Mouse (Mus musculus): Measurements from ENCODE around the gene Zfp287.
"Not testable (repeated sequence)": the region's sequence is repeated elsewhere in the genome, so short reads cannot be mapped to it uniquely, and the experiment has no call there.

Gene Zfp287

GRCm38 (mm10) chr11:62731311-62732021 is at the start of gene Zfp287:
Gene Zfp287 (minus strand): TSS chr11:62731905.
- in situ Hi-C loops (cut with MboI; ENCODE audit: unreplicated experiment in 2 of 2) = no loop called here

- in situ Hi-C loops (cut with MboI; ENCODE audit: unreplicated experiment in 2 of 2) = no loop called here
Observed at GRCm38 (mm10) chr11:62776510-62776909, 44.8 kb upstream of the Zfp287 start.

- in situ Hi-C loops (cut with MboI; ENCODE audit: unreplicated experiment in 2 of 2) = no loop called here
Observed at GRCm38 (mm10) chr11:62760755-62761457, 29.2 kb upstream of the Zfp287 start.

DNA sequence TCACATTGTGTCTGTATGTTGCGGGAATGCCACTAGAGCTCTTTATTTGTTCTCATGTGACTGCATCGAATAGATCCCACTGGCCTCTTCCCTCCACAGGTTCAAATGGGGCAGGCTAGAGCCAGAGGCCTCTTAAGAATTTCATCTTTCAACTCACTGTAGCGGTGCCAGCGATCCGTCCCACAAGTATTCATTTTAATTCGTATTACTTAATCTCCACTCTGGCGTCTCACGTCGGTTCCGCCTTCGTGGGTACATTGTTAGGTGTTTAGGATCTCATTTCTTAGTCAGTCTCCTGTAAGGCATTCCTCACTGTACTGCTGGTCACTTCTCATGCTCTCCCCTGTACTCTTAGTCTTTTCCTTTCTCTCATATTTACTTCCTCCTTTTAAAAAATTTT is 26.8 kb upstream of the Zfp287 start:
- in situ Hi-C loops (cut with MboI; ENCODE audit: unreplicated experiment in 2 of 2) = loop anchor here in 1 of 2 experiments (5.0 kb wide), 1 partner anchor 94 kb away; no protein-coding TSS in a partner anchor

DNA sequence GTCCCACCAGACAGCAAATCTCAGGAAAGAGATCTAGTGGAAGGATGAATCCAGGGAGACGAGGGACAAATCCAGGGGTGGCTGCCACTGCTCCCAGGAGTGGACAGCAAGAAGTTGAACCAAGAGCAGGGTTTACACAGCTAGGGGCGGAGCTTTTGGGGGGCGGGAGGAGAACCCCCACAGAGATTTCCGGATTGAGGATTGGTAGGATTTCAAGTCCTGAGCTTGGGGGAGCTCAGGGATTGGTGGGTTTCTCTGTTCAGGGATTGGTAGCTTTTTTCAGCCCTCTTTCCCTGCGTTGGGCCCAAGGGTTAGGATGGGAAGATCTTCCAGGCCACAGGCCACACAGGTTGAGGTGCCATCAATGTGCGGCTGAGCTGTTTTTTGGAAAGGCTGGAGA is 26.2 kb upstream of the Zfp287 start:
- in situ Hi-C loops (cut with MboI; ENCODE audit: unreplicated experiment in 2 of 2) = loop anchor here in 1 of 2 experiments (5.0 kb wide), 1 partner anchor 94 kb away; no protein-coding TSS in a partner anchor

DNA sequence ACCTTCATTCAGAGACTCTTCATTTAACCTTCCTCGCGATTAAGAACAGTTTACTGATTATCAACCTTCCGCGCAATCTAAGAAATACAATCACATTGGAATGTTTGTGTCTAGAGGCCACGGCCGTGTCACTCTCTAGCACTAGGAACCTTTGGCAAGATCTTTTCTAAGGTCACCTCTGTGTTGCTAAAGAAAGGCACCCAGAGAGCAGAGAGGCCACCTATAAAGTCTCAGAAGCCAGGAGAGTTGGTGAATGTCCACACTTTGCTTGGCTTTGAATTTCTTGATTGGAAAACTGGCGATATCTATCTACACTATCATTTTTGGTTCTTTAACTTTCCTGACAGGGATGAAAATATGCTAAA is 25.4 kb upstream of the Zfp287 start:
- in situ Hi-C loops (cut with MboI; ENCODE audit: unreplicated experiment in 2 of 2) = loop anchor here in 1 of 2 experiments (5.0 kb wide), 1 partner anchor 95 kb away; no protein-coding TSS in a partner anchor

- in situ Hi-C loops (cut with MboI; ENCODE audit: unreplicated experiment in 2 of 2) = loop anchor here in 1 of 2 experiments (5.0 kb wide), 1 partner anchor 96 kb away; no protein-coding TSS in a partner anchor
Observed at GRCm38 (mm10) chr11:62756456-62757142, 24.9 kb upstream of the Zfp287 start.

- in situ Hi-C loops (cut with MboI; ENCODE audit: unreplicated experiment in 2 of 2) = no loop called here
Observed at GRCm38 (mm10) chr11:62752780-62753179, 21.1 kb upstream of the Zfp287 start, which contains the start of gene Gm10428. Gene Gm10428 (plus strand): TSS chr11:62753100.

GRCm38 (mm10) chr11:62752191-62752590 is 20.5 kb upstream of the Zfp287 start:
- in situ Hi-C loops (cut with MboI; ENCODE audit: unreplicated experiment in 2 of 2) = no loop called here

- in situ Hi-C loops (cut with MboI; ENCODE audit: unreplicated experiment in 2 of 2) = not testable (repeated sequence)
Observed at GRCm38 (mm10) chr11:62749445-62749844, 17.7 kb upstream of the Zfp287 start.

DNA sequence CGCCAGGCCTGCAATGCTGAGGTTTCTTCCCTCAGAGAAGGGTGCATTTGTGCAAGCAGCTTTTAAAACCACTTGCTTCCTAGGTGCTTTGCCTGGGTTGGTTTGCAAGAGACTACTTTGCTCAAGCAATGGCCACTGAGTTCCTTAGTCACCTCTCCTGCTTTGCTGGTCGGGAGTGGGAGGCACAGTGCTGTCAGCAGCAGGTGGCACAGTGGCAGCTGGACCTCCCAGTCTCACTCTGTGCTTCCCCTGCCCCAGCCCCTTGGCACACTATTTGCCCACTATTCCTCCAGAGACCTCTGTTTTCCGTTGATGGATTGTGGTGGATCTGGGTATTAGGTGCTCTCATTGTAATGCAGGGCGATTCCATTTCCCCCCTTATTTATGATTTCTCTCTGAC is 16.4 kb upstream of the Zfp287 start:
- in situ Hi-C loops (cut with MboI; ENCODE audit: unreplicated experiment in 2 of 2) = no loop called here

DNA sequence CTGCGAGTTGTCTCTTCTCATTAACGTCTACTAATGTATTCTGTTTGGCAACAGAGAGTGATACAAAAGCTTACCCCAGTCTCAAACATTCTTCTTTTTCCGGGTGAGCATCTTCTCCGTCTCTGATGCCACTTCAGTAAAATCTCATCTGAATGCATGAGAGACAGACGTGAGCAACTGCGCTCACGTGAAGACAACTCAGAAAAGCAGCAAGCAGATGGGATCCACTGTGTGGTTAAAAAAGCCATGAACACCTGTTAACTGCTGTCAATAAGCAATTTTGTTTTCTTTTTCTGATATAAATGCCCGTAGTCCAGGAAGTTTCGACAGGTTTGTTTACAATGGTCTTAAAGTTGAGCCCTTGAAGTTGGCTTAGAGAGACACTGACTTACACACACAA is 15.5 kb upstream of the Zfp287 start:
- in situ Hi-C loops (cut with MboI; ENCODE audit: unreplicated experiment in 2 of 2) = no loop called here

DNA sequence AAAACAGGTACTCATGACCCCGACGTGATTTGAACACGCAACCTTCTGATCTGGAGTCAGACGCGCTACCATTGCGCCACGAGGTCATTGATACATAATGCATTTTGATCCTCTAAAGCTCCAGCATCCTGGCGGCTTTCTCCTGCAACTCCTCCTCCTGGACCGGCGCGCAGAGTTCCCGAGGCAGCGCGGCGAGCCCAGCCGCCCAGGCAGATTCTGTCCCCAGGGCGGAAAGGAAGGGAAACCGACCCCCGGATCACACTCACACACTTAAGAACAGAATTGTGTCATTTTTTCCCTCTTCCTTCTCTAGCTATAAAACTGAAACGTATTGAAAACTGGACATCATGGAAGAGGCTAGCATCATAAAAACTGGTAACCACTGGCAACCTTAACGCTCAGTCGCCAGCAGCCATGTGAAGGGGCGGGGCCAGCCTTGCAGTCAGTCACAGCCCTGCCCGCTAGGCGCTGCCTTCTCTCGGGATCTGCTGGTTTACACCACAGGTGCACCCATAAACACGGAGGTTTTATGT is 14.4 kb upstream of the Zfp287 start:
- in situ Hi-C loops (cut with MboI; ENCODE audit: unreplicated experiment in 2 of 2) = no loop called here

GRCm38 (mm10) chr11:62744103-62744502 is 12.4 kb upstream of the Zfp287 start:
- in situ Hi-C loops (cut with MboI; ENCODE audit: unreplicated experiment in 2 of 2) = loop anchor here (5.0 kb wide), 2 partner anchors 388 to 393 kb away; no protein-coding TSS in a partner anchor

- in situ Hi-C loops (cut with MboI; ENCODE audit: unreplicated experiment in 2 of 2) = loop anchor here (5.0 kb wide), 2 partner anchors 390 to 395 kb away; no protein-coding TSS in a partner anchor
Observed at GRCm38 (mm10) chr11:62742261-62742957, 10.7 kb upstream of the Zfp287 start.

DNA sequence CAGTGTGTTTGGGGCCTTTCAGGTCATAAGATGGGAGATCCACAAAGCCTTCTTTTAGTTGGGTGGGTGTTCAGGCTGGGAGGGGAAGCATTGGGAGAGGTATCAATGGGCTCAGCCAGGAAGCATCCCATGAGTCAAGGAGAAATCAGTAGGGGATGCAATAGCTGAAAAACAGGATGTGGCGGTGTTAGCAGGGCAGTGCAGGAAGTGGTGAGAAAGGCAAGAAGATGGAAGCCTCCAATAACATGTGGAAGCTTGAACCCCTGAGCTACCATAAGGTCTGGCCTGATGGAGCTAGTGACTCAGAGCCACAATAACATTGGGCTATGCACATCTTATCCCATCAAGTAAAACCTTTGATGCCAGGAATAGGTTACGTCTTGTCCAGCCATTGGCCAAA is 9.5 kb upstream of the Zfp287 start:
- in situ Hi-C loops (cut with MboI; ENCODE audit: unreplicated experiment in 2 of 2) = loop anchor here (5.0 kb wide), 2 partner anchors 391 to 396 kb away; no protein-coding TSS in a partner anchor

DNA sequence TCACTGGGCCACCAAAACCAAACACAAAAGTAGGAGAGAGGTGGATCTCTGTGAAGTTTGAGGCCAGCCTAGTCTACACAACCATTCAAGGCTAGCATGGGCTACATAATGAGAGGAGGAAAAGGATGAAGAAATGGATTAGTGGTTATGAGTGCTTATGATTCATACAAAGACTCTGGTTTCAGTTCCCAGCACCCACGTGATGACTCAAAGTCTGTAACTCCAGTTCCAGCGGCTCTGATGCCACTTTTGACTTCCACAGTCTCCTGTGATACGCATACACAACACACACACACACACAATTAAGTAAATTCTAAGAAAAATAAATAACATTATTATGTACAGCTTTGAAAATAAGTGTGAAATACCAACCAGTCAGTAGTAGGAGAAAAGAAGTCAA is 960 bp upstream of the Zfp287 start:
- in situ Hi-C loops (cut with MboI; ENCODE audit: unreplicated experiment in 2 of 2) = no loop called here

DNA sequence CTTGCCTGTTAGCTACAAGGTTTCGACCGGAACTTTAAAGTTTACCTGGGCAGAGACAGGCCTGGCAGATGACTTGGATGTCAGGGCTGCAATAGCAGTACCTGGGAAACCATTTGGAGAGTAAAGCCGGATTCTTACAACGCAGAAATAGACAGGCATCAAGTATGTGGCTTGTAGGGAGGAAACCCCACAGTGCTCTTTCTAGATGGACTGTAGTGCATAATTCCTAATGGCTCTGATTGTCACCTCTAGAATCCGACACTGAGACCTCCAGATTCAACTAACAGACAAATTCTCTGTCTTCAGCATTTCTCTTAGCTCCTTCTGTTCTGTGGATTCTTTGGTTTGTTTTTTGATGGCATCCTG is 300 bp upstream of the Zfp287 start:
- in situ Hi-C loops (cut with MboI; ENCODE audit: unreplicated experiment in 2 of 2) = no loop called here

GRCm38 (mm10) chr11:62728276-62728675 is 3.4 kb downstream of the Zfp287 start:
- in situ Hi-C loops (cut with MboI; ENCODE audit: unreplicated experiment in 2 of 2) = no loop called here

DNA sequence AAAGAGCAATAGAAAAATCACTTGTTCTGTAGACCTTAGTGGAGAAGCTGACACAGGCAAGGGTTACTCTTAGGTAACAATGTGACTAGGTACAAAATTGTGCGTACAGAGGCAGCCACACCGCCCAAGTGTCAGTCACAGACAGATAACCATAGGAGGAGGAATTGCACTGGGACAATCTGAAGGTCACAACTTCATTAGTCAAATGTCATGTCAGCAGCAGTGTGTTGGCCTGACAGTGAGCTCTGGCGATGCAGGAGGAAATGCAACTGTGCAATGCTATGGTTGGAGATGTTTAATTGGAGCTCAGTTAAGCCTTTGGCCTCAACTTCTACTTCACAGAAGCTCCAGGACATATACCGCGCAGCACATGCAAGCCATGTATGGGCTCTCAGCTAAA is 21.0 kb downstream of the Zfp287 start:
- in situ Hi-C loops (cut with MboI; ENCODE audit: unreplicated experiment in 2 of 2) = no loop called here

Data from v-Abl transformed pro-B cells (cell line).